Mouse (Mus musculus) cerebellum, adult 2 months (tissue): Measurements from ENCODE around the gene Ppp6r3.

Experiments used
- CTCF ChIP-seq: fragments of 200-500 bp; IDR thresholded peaks from 2 replicates; pipeline ENCODE4 v1.5.1; 2011; ENCODE audit warnings: low read depth, mild to moderate bottlenecking, control low read depth, low read length, moderate library complexity, borderline replicate concordance; ENCODE audit not compliant: insufficient read depth
- POLR2A ChIP-seq: fragments of 200-500 bp; IDR thresholded peaks from 2 replicates; pipeline ENCODE4 v1.6.1; 2011; ENCODE audit warnings: low read length, control low read depth, borderline replicate concordance; ENCODE audit not compliant: insufficient read depth

- TF ChIP-seq CTCF (no peak), POLR2A (no peak)
These were observed 18.8 kb upstream of the Ppp6r3 start for GRCm38 (mm10) chr19:3594316-3594715.
